Mouse (Mus musculus): ENCODE results near the gene Nradd.

GRCm38 (mm10) chr9:110631651-110632275, 7.5 kb upstream of the Nradd start:
- no peak for TF ChIP-seq CTCF (IDR thresholded peaks at IDR 0.05; ENCODE audit: low read depth)
- TF ChIP-seq EP300 (IDR thresholded peaks at IDR 0.05; ENCODE audit: low read depth) = no peak
